Mouse (Mus musculus) Patski (cell line): ENCODE measurements around the gene Gcg. TPM values are rescaled to one million over a fixed set of nuclear protein-coding genes. Genes with fewer than 3 reads are reported as not detected.
A peak's percentile ranks its signal among the peaks of the same experiment; 100 is the strongest.

Experiments used
- ATAC-seq: fragments of 100-300 bp; one replicate; pipeline ENCODE4 v1.8.0; 2021
- CTCF ChIA-PET: fragments of 350-600 bp; sonication (Branson Sonifier 250); formaldehyde crosslinking; loops from one replicate; lab custom pipeline; 2022; ENCODE audit warnings: inconsistent platforms; lab: Charles Lee
- POLR2A ChIA-PET: fragments of 350-600 bp; sonication (Branson Sonifier 250); formaldehyde crosslinking; loops from one replicate; lab custom pipeline; 2022; ENCODE audit warnings: antibody characterized with exemption, inconsistent platforms; lab: Charles Lee
- DNase-seq: peaks from one replicate; pipeline ENCODE4 v3.0.0-alpha.2; 2011; ENCODE audit warnings: low read depth, low spot score
- H3K27me3 ChIP-seq: fragments of 371-371 bp; one replicate; pipeline ENCODE4 v1.5.1; 2021
- CTCF ChIP-seq: fragments of 100-300 bp; IDR thresholded peaks from one replicate; pipeline ENCODE4 v1.5.1; 2021
- in situ Hi-C: fragments of 300-500 bp; cut with MboI; formaldehyde crosslinking; loops from 3 replicates; pipeline ENCODE4 v1.11.1; 2018; ENCODE audit warnings: low pct_unique_long_range_greater_than_20kb, mixed read lengths
- polyA plus RNA-seq: library from polyadenylated mRNA; unstranded; gene quantifications from one replicate; pipeline ENCODE4 v1.2.3, GENCODE M21; 2021

Gcg gene
- polyA plus RNA-seq, 1 experiment from 2014 or later, result not detected

- DNase-seq, result no peak
- POLR2A ChIA-PET, result no interaction called here
Observed at GRCm38 (mm10) chr2:62431245-62431795, 52.1 kb downstream of the Gcg start.

DNA sequence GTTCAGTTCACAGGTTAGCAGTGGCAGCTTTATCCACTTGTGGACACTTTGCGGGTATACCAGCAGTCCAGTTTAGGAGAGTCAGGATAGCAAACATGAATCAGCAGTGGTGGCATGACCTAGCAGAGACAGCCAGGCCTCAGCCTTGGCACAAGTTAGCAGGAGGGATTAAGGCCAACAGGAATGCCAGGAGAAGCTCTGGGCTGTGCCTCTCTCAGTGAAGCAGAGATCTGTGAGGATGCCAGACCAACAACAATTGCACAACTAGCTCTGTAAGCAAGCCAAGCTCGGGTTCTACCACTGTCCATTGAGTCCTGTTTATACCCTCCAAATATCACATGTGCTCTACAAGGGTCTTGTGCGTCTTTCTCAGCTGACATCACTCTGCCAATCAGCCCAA is 57.5 kb downstream of the Gcg start:
- ChIA-PET CTCF (interaction anchor here (0.8 kb wide), 1 partner anchor 11 kb away, joined by 3 read pairs; no protein-coding TSS in a partner anchor), POLR2A (no interaction called here)
- peak; percentile 53 for DNase-seq
- ATAC-seq, result peak; percentile 93
- in situ Hi-C loops, result no loop called here
- TF ChIP-seq CTCF, result no peak
- no peaks in the 10 kb centered on the region for H3K27me3 ChIP-seq

More at GRCm38 (mm10) chr2:62431245-62431795, 52.1 kb downstream of the Gcg start:
- H3K27me3 ChIP-seq, result no peaks in the 10 kb centered on the region
- no peak for TF ChIP-seq CTCF
- CTCF ChIA-PET, result interaction anchor here (1.0 to 1.4 kb wide), 2 partner anchors 13 to 85 kb away, joined by 3 read pairs; no protein-coding TSS in a partner anchor
- in situ Hi-C loops, result no loop called here
- no peak for ATAC-seq

Other genes starting within 250 kb of the Gcg start
- gene Dpp4, start 71.4 kb downstream of the Gcg start, polyA plus RNA-seq, result 3.8 TPM
- gene Fap, start 90.4 kb upstream of the Gcg start, polyA plus RNA-seq, result not detected
- gene Ifih1, start 162.6 kb upstream of the Gcg start, polyA plus RNA-seq, result 3.2 TPM
- 7.6 TPM for gene Gca, start 180.6 kb upstream of the Gcg start, polyA plus RNA-seq